Mouse (Mus musculus) liver, adult 2 months (tissue): ENCODE measurements around the gene Cstb. TPM values are rescaled to one million over a fixed set of nuclear protein-coding genes. Genes with fewer than 3 reads are reported as not detected.

Experiments
- DNase-seq: peaks from one replicate; pipeline ENCODE4 v3.0.0-alpha.2; 2011; ENCODE audit warnings: low read depth, low spot score; ENCODE audit errors: extremely low read depth
- H3K27ac ChIP-seq: fragments of 200-500 bp; replicated peaks from 2 replicates; pipeline ENCODE4 v1.5.1; 2012; ENCODE audit warnings: low read depth, mild to moderate bottlenecking, control low read depth, inconsistent platforms, low read length; ENCODE audit not compliant: insufficient read depth
- H3K27me3 ChIP-seq: fragments of 200-500 bp; 2 replicates; pipeline ENCODE4 v1.6.1; 2012; ENCODE audit warnings: mild to moderate bottlenecking, moderate library complexity, low read length, inconsistent platforms; ENCODE audit not compliant: control insufficient read depth, insufficient read depth
- H3K36me3 ChIP-seq: fragments of 200-500 bp; 2 replicates; pipeline ENCODE4 v1.6.1; 2012; ENCODE audit warnings: low read length, inconsistent platforms; ENCODE audit not compliant: control insufficient read depth, insufficient read depth
- H3K4me1 ChIP-seq: fragments of 200-500 bp; 2 replicates; pipeline ENCODE4 v1.6.1; 2011; ENCODE audit warnings: low read length; ENCODE audit not compliant: control insufficient read depth, insufficient read depth
- H3K4me3 ChIP-seq: fragments of 200-500 bp; 2 replicates; pipeline ENCODE4 v1.5.1; 2011; ENCODE audit warnings: low read depth, mild to moderate bottlenecking, control low read depth, low read length, moderate library complexity; ENCODE audit not compliant: insufficient read depth
- H3K79me2 ChIP-seq: fragments of 200-500 bp; 2 replicates; pipeline ENCODE4 v1.6.1; 2012; ENCODE audit warnings: inconsistent platforms, mild to moderate bottlenecking, low read length, moderate library complexity; ENCODE audit not compliant: control insufficient read depth, insufficient read depth
- H3K9ac ChIP-seq: fragments of 200-500 bp; 2 replicates; pipeline ENCODE4 v1.6.1; 2012; ENCODE audit warnings: low read depth, mild to moderate bottlenecking, control low read depth, inconsistent platforms, low read length
- CTCF ChIP-seq: fragments of 200-500 bp; IDR thresholded peaks from 2 replicates; pipeline ENCODE4 v1.5.1; 2011; ENCODE audit warnings: low read depth, low read length, control low read depth
- POLR2A ChIP-seq: fragments of 200-500 bp; IDR thresholded peaks from 2 replicates; pipeline ENCODE4 v1.6.1; 2011; ENCODE audit warnings: low read length, control low read depth; ENCODE audit not compliant: insufficient read depth; ENCODE audit errors: extremely low read depth
- WGBS: fragments of 180-500 bp; shearing (Covaris S2); methylation state at CpG from one replicate; pipeline ENCODE4 v1.1.7; 2018; 5-methylcytosine and 5-hydroxymethylcytosine counted together
- polyA plus RNA-seq: library from polyadenylated mRNA; depleted of rRNA; stranded (reverse); fragments of >200 nt; gene quantifications from 2 replicates; pipeline ENCODE4 v1.2.3, GENCODE M21; 2012
- total RNA-seq: library from RNA; depleted of rRNA; stranded (reverse); fragments of >200 nt; gene quantifications from 2 replicates; pipeline ENCODE4 v1.2.3, GENCODE M21; 2014

The Cstb gene
- total and polyA plus RNA-seq, 2 experiments, result 47.5 to 60.8 TPM

- Histone ChIP-seq H3K4me1 (no peaks in the 10 kb centered on the region), H3K9ac (no peak overlapping the region), H3K79me2 (no peaks in the 10 kb centered on the region), H3K27me3 (no peaks in the 10 kb centered on the region), H3K27ac (no peak overlapping the region), H3K36me3 (peaks cover 6% of the 10 kb centered on the region; the same call in 1 of the 2 replicates), H3K4me3 (no peak overlapping the region)
- no peak for DNase-seq
- TF ChIP-seq POLR2A (no peak), CTCF (no peak)
- WGBS, result 84% methylated on average over 2 of the region's 2 CpGs
Observed at GRCm38 (mm10) chr10:78401127-78401526, 24.3 kb upstream of the Cstb start.

- H3K79me2 ChIP-seq, result no peaks in the 10 kb centered on the region
- no peak overlapping the region for H3K9ac ChIP-seq
- TF ChIP-seq POLR2A (no peak), CTCF (no peak)
- WGBS, result 94% methylated on average over 14 of the region's 14 CpGs
- DNase-seq, result no peak
- H3K4me1 ChIP-seq, result no peaks in the 10 kb centered on the region
- H3K27ac ChIP-seq, result no peak overlapping the region
- H3K4me3 ChIP-seq, result no peak overlapping the region
- no peaks in the 10 kb centered on the region for H3K27me3 ChIP-seq
- peaks cover 9% of the 10 kb centered on the region; the same call in 1 of the 2 replicates for H3K36me3 ChIP-seq
Observed at GRCm38 (mm10) chr10:78402301-78402922, 23.1 kb upstream of the Cstb start.

GRCm38 (mm10) chr10:78406152-78406551 is 19.3 kb upstream of the Cstb start:
- 94% methylated on average over 6 of the region's 6 CpGs for WGBS
- no peaks in the 10 kb centered on the region for H3K79me2 ChIP-seq
- no peak overlapping the region for H3K4me3 ChIP-seq
- no peak overlapping the region for H3K27ac ChIP-seq
- H3K4me1 ChIP-seq, result no peaks in the 10 kb centered on the region
- H3K36me3 ChIP-seq, result peaks cover 12% of the 10 kb centered on the region; the same call in 1 of the 2 replicates
- DNase-seq, result no peak
- no peak overlapping the region for H3K9ac ChIP-seq
- no peak for TF ChIP-seq CTCF
- no peak for TF ChIP-seq POLR2A
- H3K27me3 ChIP-seq, result no peaks in the 10 kb centered on the region

GRCm38 (mm10) chr10:78407132-78407531 is 18.3 kb upstream of the Cstb start:
- H3K79me2 ChIP-seq, result no peaks in the 10 kb centered on the region
- WGBS, result 99% methylated on average over 4 of the region's 4 CpGs
- no peak for DNase-seq
- TF ChIP-seq POLR2A (no peak), CTCF (no peak)
- H3K9ac ChIP-seq, result no peak overlapping the region
- H3K4me1 ChIP-seq, result no peaks in the 10 kb centered on the region
- H3K27me3 ChIP-seq, result no peaks in the 10 kb centered on the region
- no peak overlapping the region for H3K27ac ChIP-seq
- H3K36me3 ChIP-seq, result peaks cover 10% of the 10 kb centered on the region; the same call in 1 of the 2 replicates
- no peak overlapping the region for H3K4me3 ChIP-seq

GRCm38 (mm10) chr10:78409035-78409788 is 16.3 kb upstream of the Cstb start:
- Histone ChIP-seq H3K36me3 (peaks cover 10% of the 10 kb centered on the region; the same call in 1 of the 2 replicates), H3K4me3 (no peak overlapping the region), H3K4me1 (no peaks in the 10 kb centered on the region), H3K9ac (no peak overlapping the region), H3K79me2 (no peaks in the 10 kb centered on the region), H3K27ac (no peak overlapping the region), H3K27me3 (no peaks in the 10 kb centered on the region)
- TF ChIP-seq CTCF (no peak), POLR2A (no peak)
- 87% methylated on average over 9 of the region's 9 CpGs for WGBS
- DNase-seq, result no peak

- H3K27me3 ChIP-seq, result no peaks in the 10 kb centered on the region
- no peak for DNase-seq
- H3K9ac ChIP-seq, result no peak overlapping the region
- TF ChIP-seq CTCF (no peak), POLR2A (no peak)
- 14% methylated on average over 8 of the region's 8 CpGs for WGBS
- H3K79me2 ChIP-seq, result no peaks in the 10 kb centered on the region
- H3K4me1 ChIP-seq, result no peaks in the 10 kb centered on the region
- peak overlapping the region; percentile 76 for H3K4me3 ChIP-seq
- no peak overlapping the region for H3K27ac ChIP-seq
- peaks cover 4% of the 10 kb centered on the region; the same call in 1 of the 2 replicates for H3K36me3 ChIP-seq
Observed at GRCm38 (mm10) chr10:78411851-78412250, 13.6 kb upstream of the Cstb start.
